8 mouse cellular contexts compared by ENCODE assay signal in the genomic region with DNA sequence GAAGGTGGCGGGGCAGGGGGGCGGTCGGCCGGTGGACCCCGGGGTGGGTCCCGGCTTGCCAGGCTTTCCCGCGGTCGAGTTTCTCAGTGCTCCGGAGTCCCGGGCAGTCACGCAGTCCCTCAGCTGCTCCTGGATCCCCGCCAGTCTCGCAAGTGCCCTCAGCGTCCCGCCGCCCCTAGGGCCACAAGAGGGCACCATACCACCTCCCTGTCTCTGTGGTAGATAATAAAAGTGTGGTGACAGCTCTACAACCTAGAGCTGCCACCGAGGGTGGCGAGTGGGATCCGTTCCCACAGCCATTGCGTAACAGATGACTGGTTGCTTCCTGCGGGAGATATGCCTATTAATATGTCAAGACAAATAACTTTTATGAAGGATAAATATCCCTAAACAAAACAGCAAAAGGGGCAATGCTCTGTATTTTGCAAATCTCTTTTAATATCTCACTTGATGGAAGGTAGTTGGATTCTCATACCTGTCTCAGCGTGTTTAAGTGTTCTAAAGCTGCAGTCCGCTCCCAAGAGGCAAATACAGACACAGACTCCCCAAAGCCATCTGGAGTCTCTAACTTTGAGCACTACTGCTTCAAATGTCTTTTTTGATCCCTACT. TPM values are rescaled to one million over a fixed set of nuclear protein-coding genes. Genes with fewer than 3 reads are reported as not detected.
DNase-seq lines count a peak whose midpoint lies in the region; ATAC-seq and TF ChIP-seq lines count a peak whose summit lies in the region.

No protein-coding gene starts in this region.

- H3K9me3 ChIP-seq in hindbrain, embryonic 10.5 days: no peaks in the 10 kb centered on the region
- H3K9me3 ChIP-seq in lung, embryonic 15.5 days: no peaks in the 10 kb centered on the region

- H3K36me3 ChIP-seq in hindbrain, embryonic 10.5 days: peaks cover 23% of the 10 kb centered on the region
- peaks cover 16% of the 10 kb centered on the region for H3K36me3 ChIP-seq in lung, embryonic 15.5 days

- peak; percentile 90 for ATAC-seq in lung, embryonic 15.5 days (ENCODE audit: borderline replicate concordance, extremely low read depth, low FRiP score, low TSS enrichment)

- under 1% methylated on average over 22 of the region's 24 CpGs for WGBS in cerebellum, adult 2 months
- under 1% methylated on average over 24 of the region's 24 CpGs for WGBS in hindbrain, embryonic 10.5 days
- under 1% methylated on average over 24 of the region's 24 CpGs for WGBS in lung, embryonic 15.5 days
- WGBS in olfactory bulb, adult 2 months: 1% methylated on average over 23 of the region's 24 CpGs

- no peaks in the 10 kb centered on the region for H3K27me3 ChIP-seq in cerebellum, adult 2 months (ENCODE audit: control insufficient read depth, insufficient read depth, low read length)
- H3K27me3 ChIP-seq in hindbrain, embryonic 10.5 days (ENCODE audit: insufficient read depth, poor library complexity, severe bottlenecking): no peaks in the 10 kb centered on the region
- H3K27me3 ChIP-seq in lung, embryonic 15.5 days: no peaks in the 10 kb centered on the region

- TF ChIP-seq CTCF in cerebellum, adult 2 months (IDR thresholded peaks at IDR 0.05; ENCODE audit: borderline replicate concordance, insufficient read depth, low read depth, low read length): peak; percentile 75
- peak; percentile 74 for TF ChIP-seq CTCF in olfactory bulb, adult 2 months (IDR thresholded peaks at IDR 0.05; ENCODE audit: insufficient read depth, low read depth, low read length)

- peak overlapping the region; percentile 72 for H3K27ac ChIP-seq in cerebellum, adult 2 months (ENCODE audit: insufficient read depth, low read length)
- H3K27ac ChIP-seq in hindbrain, embryonic 10.5 days: peak overlapping the region; percentile 97
- peak overlapping the region; percentile 99 for H3K27ac ChIP-seq in lung, embryonic 15.5 days
- H3K27ac ChIP-seq in olfactory bulb, adult 2 months (ENCODE audit: insufficient read depth, low read depth, low read length): peak overlapping the region; percentile 74

- peak overlapping the region; percentile 77 for H3K9ac ChIP-seq in lung, embryonic 15.5 days

- peak overlapping the region; percentile 56 for H3K4me2 ChIP-seq in lung, embryonic 15.5 days

- DNase-seq in Muller cell, postnatal 12 days (ENCODE audit: inconsistent ontology term): peak; percentile 94
- peak; percentile 92 to 95 for DNase-seq in cerebellum, adult 2 months
- peak; percentile 72 for DNase-seq in forelimb bud, embryonic 11.5 days (ENCODE audit: low read depth, low spot score)
- peak; percentile 85 for DNase-seq in hindbrain, embryonic 10.5 days (ENCODE audit: low spot score)
- DNase-seq in layer of hippocampus, adult 9-10 months (ENCODE audit: low spot score): peak; percentile 75
- DNase-seq in thymus, postnatal 10 days (ENCODE audit: low spot score in 2 of 2): peak; percentile 89 to 90

- H3K4me3 ChIP-seq in cerebellum, adult 2 months (replicated peaks; ENCODE audit: insufficient read depth, low read depth, low read length): peak overlapping the region; percentile 57
- peak overlapping the region; percentile 76 for H3K4me3 ChIP-seq in hindbrain, embryonic 10.5 days
- peak overlapping the region; percentile 74 for H3K4me3 ChIP-seq in lung, embryonic 15.5 days
- H3K4me3 ChIP-seq in olfactory bulb, adult 2 months (ENCODE audit: insufficient read depth, low read depth, low read length): peak overlapping the region; percentile 86

- H3K4me1 ChIP-seq in cerebellum, adult 2 months (ENCODE audit: control insufficient read depth, insufficient read depth, low read length): no peaks in the 10 kb centered on the region
- H3K4me1 ChIP-seq in hindbrain, embryonic 10.5 days (replicated peaks): peaks cover 14% of the 10 kb centered on the region
- H3K4me1 ChIP-seq in lung, embryonic 15.5 days: no peaks in the 10 kb centered on the region
- H3K4me1 ChIP-seq in olfactory bulb, adult 2 months (ENCODE audit: control insufficient read depth, insufficient read depth, low read length): peaks cover 5% of the 10 kb centered on the region

- no peak for TF ChIP-seq POLR2A in cerebellum, adult 2 months (IDR thresholded peaks at IDR 0.05; ENCODE audit: borderline replicate concordance, insufficient read depth, low read length)
- no peak; the same call in 1 of the 2 replicates for TF ChIP-seq POLR2A in olfactory bulb, adult 2 months (IDR thresholded peaks at IDR 0.05; ENCODE audit: insufficient read depth, low read depth, low read length)

RNA-seq across cellular contexts. Expression of a gene that starts 0.5 kb away (rescaled TPM):
- 19.1 and 20.2 TPM in 2 replicates for polyA plus RNA-seq in cerebellum, adult 2 months (2012; rRNA removed)
- 14.1 and 15.3 TPM in 2 replicates for polyA plus RNA-seq in hindbrain, embryonic 10.5 days (2016; fragmentation: Nextera tagmentation; extraction: Ambion mirVana)
- polyA plus RNA-seq in lung, embryonic 15.5 days (2015; fragmentation: Nextera tagmentation; extraction: Ambion mirVana): 8.0 and 11.2 TPM in 2 replicates
- not detected in 2 replicates for polyA plus RNA-seq in olfactory bulb, adult 2 months (2012; ENCODE audit: insufficient read depth, insufficient read length, low replicate concordance, missing spikeins)

RNA-seq across cellular contexts. Expression of a gene that starts 0.5 kb away (rescaled TPM):
- 9.1 and 9.3 TPM in 2 replicates for polyA plus RNA-seq in cerebellum, adult 2 months (2012; rRNA removed)
- polyA plus RNA-seq in hindbrain, embryonic 10.5 days (2016; fragmentation: Nextera tagmentation; extraction: Ambion mirVana): 12.8 and 13.9 TPM in 2 replicates
- 15.3 and 15.6 TPM in 2 replicates for polyA plus RNA-seq in lung, embryonic 15.5 days (2015; fragmentation: Nextera tagmentation; extraction: Ambion mirVana)
- polyA plus RNA-seq in olfactory bulb, adult 2 months (2012; ENCODE audit: insufficient read depth, insufficient read length, low replicate concordance, missing spikeins): not detected in 2 replicates

RNA-seq across cellular contexts. Expression of a gene that starts 28.7 kb away (rescaled TPM):
- 0.05 and 0.19 TPM in 2 replicates for polyA plus RNA-seq in cerebellum, adult 2 months (2012; rRNA removed)
- polyA plus RNA-seq in hindbrain, embryonic 10.5 days (2016; fragmentation: Nextera tagmentation; extraction: Ambion mirVana): 0.02 TPM in 1 of 2 replicates, not detected in the other
- 0.04 and 0.10 TPM in 2 replicates for polyA plus RNA-seq in lung, embryonic 15.5 days (2015; fragmentation: Nextera tagmentation; extraction: Ambion mirVana)
- polyA plus RNA-seq in olfactory bulb, adult 2 months (2012; ENCODE audit: insufficient read depth, insufficient read length, low replicate concordance, missing spikeins): not detected in 2 replicates

Comparison
In these comparisons a context has a peak if more than half of its experiments do, and no peak if none do; other contexts are left out.
1. Peak in every context shown above with its lines: DNase-seq, ATAC-seq, H3K4me3 ChIP-seq and H3K27ac ChIP-seq.
2. RNA of a gene that starts 0.5 kb away (polyA plus RNA-seq): 15.3 to 15.6 TPM in lung, embryonic 15.5 days, 12.8 to 13.9 TPM in hindbrain, embryonic 10.5 days and 9.1 to 9.3 TPM in cerebellum, adult 2 months; not detected in olfactory bulb, adult 2 months; every median in the first group is over 10 times any median in the second.